Mouse (Mus musculus) heart, embryonic 11.5 days (tissue): Measurements from ENCODE around the gene Gm42421. TPM values are rescaled to one million over a fixed set of nuclear protein-coding genes. Genes with fewer than 3 reads are reported as not detected.
A peak's percentile ranks its signal among the peaks of the same experiment; 100 is the strongest.

ENCODE experiments used
- ATAC-seq: fragments of 200-750 bp; cut with Nextera tagmentation; replicated peaks from 2 replicates; pipeline ENCODE4 v1.8.0; 2017; ENCODE audit warnings: moderate library complexity; ENCODE audit not compliant: insufficient number of reproducible peaks, low FRiP score, low TSS enrichment
- H3K27ac ChIP-seq: fragments of 300-500 bp; sonication (generic); 2 replicates; pipeline ENCODE4 v1.5.1; 2014; ENCODE audit warnings: mild to moderate bottlenecking, low read depth, low read length
- H3K27me3 ChIP-seq: fragments of 300-500 bp; sonication (generic); 2 replicates; pipeline ENCODE4 v1.6.1; 2014; ENCODE audit warnings: mild to moderate bottlenecking, low read length, mixed read lengths; ENCODE audit not compliant: control insufficient read depth, insufficient read depth
- H3K36me3 ChIP-seq: fragments of 300-500 bp; sonication (generic); 2 replicates; pipeline ENCODE4 v1.6.1; 2014; ENCODE audit warnings: mild to moderate bottlenecking, low read length, moderate library complexity, mixed read lengths; ENCODE audit not compliant: control insufficient read depth, insufficient read depth
- H3K4me1 ChIP-seq: fragments of 300-500 bp; sonication (generic); 2 replicates; pipeline ENCODE4 v1.6.1; 2014; ENCODE audit warnings: low read length; ENCODE audit not compliant: control insufficient read depth, insufficient read depth
- H3K4me2 ChIP-seq: fragments of 300-500 bp; sonication (generic); 2 replicates; pipeline ENCODE4 v1.6.1; 2014; ENCODE audit warnings: mild to moderate bottlenecking, moderate library complexity
- H3K4me3 ChIP-seq: fragments of 300-500 bp; sonication (generic); 2 replicates; pipeline ENCODE4 v1.5.1; 2014; ENCODE audit warnings: low read depth, low read length
- H3K9ac ChIP-seq: fragments of 300-500 bp; sonication (generic); 2 replicates; pipeline ENCODE4 v1.6.1; 2014; ENCODE audit warnings: mild to moderate bottlenecking, low read depth, low read length, moderate library complexity
- H3K9me3 ChIP-seq: fragments of 300-500 bp; sonication (generic); replicated peaks from 2 replicates; pipeline ENCODE4 v1.6.1; 2016; ENCODE audit warnings: low read length; ENCODE audit not compliant: control insufficient read depth
- whole genome bisulfite sequencing: fragments of 180-500 bp; shearing (Covaris S2); extraction: QIAGEN DNeasy Blood & Tissue Kit; methylation state at CpG from one replicate; pipeline ENCODE4 v1.1.7; 2014; ENCODE audit not compliant: insufficient replicate concordance; 5-methylcytosine and 5-hydroxymethylcytosine counted together
- polyA plus RNA-seq: library from polyadenylated mRNA; unstranded; fragments of >200 nt; fragmentation: Nextera tagmentation; extraction: Ambion mirVana; gene quantifications from 2 replicates; pipeline ENCODE4 v1.2.1, GENCODE M21; 2014

Gm42421 gene
- polyA plus RNA-seq, 1 experiment from 2014 or later: 0.62 TPM

- 93% methylated on average over 12 of the region's 12 CpGs for WGBS
- H3K36me3 ChIP-seq: peaks cover 21% of the 10 kb centered on the region
- H3K27ac ChIP-seq: no peak overlapping the region
- H3K9me3 ChIP-seq: no peaks in the 10 kb centered on the region
- H3K4me2 ChIP-seq: no peak overlapping the region
- H3K4me1 ChIP-seq: peaks cover 2% of the 10 kb centered on the region; the same call in 1 of the 2 replicates
- ATAC-seq: no peak
- H3K27me3 ChIP-seq: no peaks in the 10 kb centered on the region
- no peak overlapping the region for H3K4me3 ChIP-seq
- H3K9ac ChIP-seq: no peak overlapping the region
Measured at GRCm38 (mm10) chr5:143930656-143931055, 2.7 kb downstream of the Gm42421 start.

GRCm38 (mm10) chr5:143931863-143932580, 4.0 kb downstream of the Gm42421 start:
- H3K4me1 ChIP-seq: peaks cover 2% of the 10 kb centered on the region; the same call in 1 of the 2 replicates
- no peak for ATAC-seq
- H3K4me2 ChIP-seq: no peak overlapping the region
- H3K9ac ChIP-seq: no peak overlapping the region
- H3K9me3 ChIP-seq: no peaks in the 10 kb centered on the region
- no peaks in the 10 kb centered on the region for H3K27me3 ChIP-seq
- WGBS: 74% methylated on average over 6 of the region's 6 CpGs
- peaks cover 18% of the 10 kb centered on the region for H3K36me3 ChIP-seq
- H3K27ac ChIP-seq: no peak overlapping the region
- H3K4me3 ChIP-seq: no peak overlapping the region

- Histone ChIP-seq H3K36me3 (peaks cover 18% of the 10 kb centered on the region), H3K27me3 (no peaks in the 10 kb centered on the region), H3K27ac (no peak within 1 kb of the TSS), H3K4me2 (0 out of 2 replicates have a peak within 1 kb of the TSS, but pooled peaks have one; percentile 15), H3K4me1 (peaks cover 2% of the 10 kb centered on the region; the same call in 1 of the 2 replicates), H3K4me3 (no peak within 1 kb of the TSS), H3K9ac (no peak within 1 kb of the TSS), H3K9me3 (no peaks in the 10 kb centered on the region)
- WGBS: 21% methylated on average over 8 of the region's 8 CpGs
- ATAC-seq: 0 out of 2 replicates have a peak, but pooled peaks have one; percentile 26
Measured at GRCm38 (mm10) chr5:143932831-143933230, 4.9 kb downstream of the Gm42421 start, which contains the start of gene Rsph10b. TSS of gene Rsph10b (plus strand) at chr5:143933035.

- Histone ChIP-seq H3K36me3 (peaks cover 13% of the 10 kb centered on the region), H3K27ac (no peak overlapping the region), H3K27me3 (no peaks in the 10 kb centered on the region), H3K4me1 (peaks cover 2% of the 10 kb centered on the region; the same call in 1 of the 2 replicates), H3K9ac (no peak overlapping the region), H3K4me3 (no peak overlapping the region), H3K9me3 (no peaks in the 10 kb centered on the region), H3K4me2 (no peak overlapping the region)
- no peak for ATAC-seq
- 82% methylated on average over 11 of the region's 11 CpGs for WGBS
Measured at GRCm38 (mm10) chr5:143933414-143933813, 5.4 kb downstream of the Gm42421 start.

- no peak for ATAC-seq
- H3K4me1 ChIP-seq: peaks cover 2% of the 10 kb centered on the region; the same call in 1 of the 2 replicates
- WGBS: 75% methylated on average over 1 of the region's 1 CpGs
- H3K36me3 ChIP-seq: peaks cover 11% of the 10 kb centered on the region
- no peak overlapping the region for H3K9ac ChIP-seq
- no peak overlapping the region for H3K4me2 ChIP-seq
- no peaks in the 10 kb centered on the region for H3K9me3 ChIP-seq
- no peak overlapping the region for H3K27ac ChIP-seq
- H3K4me3 ChIP-seq: no peak overlapping the region
- no peaks in the 10 kb centered on the region for H3K27me3 ChIP-seq
Measured at GRCm38 (mm10) chr5:143933875-143934274, 5.9 kb downstream of the Gm42421 start.

- peaks cover 2% of the 10 kb centered on the region; the same call in 1 of the 2 replicates for H3K4me1 ChIP-seq
- H3K4me3 ChIP-seq: no peak overlapping the region
- H3K27me3 ChIP-seq: no peaks in the 10 kb centered on the region
- H3K4me2 ChIP-seq: no peak overlapping the region
- no peaks in the 10 kb centered on the region; the same call in 1 of the 2 replicates for H3K36me3 ChIP-seq
- WGBS: 72% methylated on average over 9 of the region's 9 CpGs
- no peak for ATAC-seq
- no peak overlapping the region for H3K27ac ChIP-seq
- no peak overlapping the region for H3K9ac ChIP-seq
- no peaks in the 10 kb centered on the region for H3K9me3 ChIP-seq
Measured at GRCm38 (mm10) chr5:143936156-143936555, 8.2 kb downstream of the Gm42421 start.

GRCm38 (mm10) chr5:143941588-143941987, 13.6 kb downstream of the Gm42421 start:
- Histone ChIP-seq H3K9ac (no peak overlapping the region), H3K4me2 (no peak overlapping the region), H3K27ac (no peak overlapping the region), H3K27me3 (no peaks in the 10 kb centered on the region), H3K36me3 (no peaks in the 10 kb centered on the region; the same call in 1 of the 2 replicates), H3K4me3 (no peak overlapping the region), H3K4me1 (no peaks in the 10 kb centered on the region), H3K9me3 (no peaks in the 10 kb centered on the region)
- ATAC-seq: no peak
- 26% methylated on average over 10 of the region's 10 CpGs for WGBS

GRCm38 (mm10) chr5:143943231-143944125, 15.5 kb downstream of the Gm42421 start:
- Histone ChIP-seq H3K4me3 (no peak overlapping the region), H3K27me3 (no peaks in the 10 kb centered on the region), H3K36me3 (no peaks in the 10 kb centered on the region; the same call in 1 of the 2 replicates), H3K4me2 (no peak overlapping the region), H3K4me1 (no peaks in the 10 kb centered on the region), H3K9ac (no peak overlapping the region), H3K9me3 (no peaks in the 10 kb centered on the region), H3K27ac (no peak overlapping the region)
- ATAC-seq: no peak
- WGBS: 83% methylated on average over 14 of the region's 14 CpGs
